Mouse (Mus musculus) forebrain, embryonic 11.5 days (tissue): ENCODE results near the gene Nfkb1. TPM values are rescaled to one million over a fixed set of nuclear protein-coding genes. Genes with fewer than 3 reads are reported as not detected.

ENCODE experiments used
- ATAC-seq: fragments of 200-750 bp; cut with Nextera tagmentation; replicated peaks from 2 replicates; pipeline ENCODE4 v1.8.0; 2017; ENCODE audit warnings: moderate TSS enrichment; ENCODE audit not compliant: low FRiP score
- DNase-seq: peaks from one replicate; pipeline ENCODE4 v3.0.0-alpha.2; 2017; ENCODE audit warnings: low spot score
- H3K27ac ChIP-seq: fragments of 300-500 bp; sonication (generic); 2 replicates; pipeline ENCODE4 v1.5.1; 2014; ENCODE audit warnings: low read depth, low read length
- H3K27me3 ChIP-seq: fragments of 300-500 bp; sonication (generic); 2 replicates; pipeline ENCODE4 v1.6.1; 2014; ENCODE audit warnings: mild to moderate bottlenecking, low read length, mixed read lengths; ENCODE audit not compliant: control insufficient read depth, insufficient read depth
- H3K36me3 ChIP-seq: fragments of 300-500 bp; sonication (generic); 2 replicates; pipeline ENCODE4 v1.6.1; 2014; ENCODE audit warnings: mild to moderate bottlenecking, low read length, moderate library complexity, mixed read lengths; ENCODE audit not compliant: control insufficient read depth, insufficient read depth
- H3K4me1 ChIP-seq: fragments of 300-500 bp; sonication (generic); replicated peaks from 2 replicates; pipeline ENCODE4 v1.6.1; 2014; ENCODE audit warnings: low read length, mixed read lengths; ENCODE audit not compliant: control insufficient read depth, insufficient read depth
- H3K4me2 ChIP-seq: fragments of 300-500 bp; sonication (generic); 2 replicates; pipeline ENCODE4 v1.6.1; 2014; ENCODE audit warnings: low read depth, mild to moderate bottlenecking, low read length, moderate library complexity, mixed read lengths; ENCODE audit not compliant: severe bottlenecking
- H3K4me3 ChIP-seq: fragments of 300-500 bp; sonication (generic); 2 replicates; pipeline ENCODE4 v1.5.1; 2014; ENCODE audit warnings: low read depth, low read length
- H3K9ac ChIP-seq: fragments of 300-500 bp; sonication (generic); 2 replicates; pipeline ENCODE4 v1.6.1; 2014; ENCODE audit warnings: low read length
- H3K9me3 ChIP-seq: fragments of 300-500 bp; sonication (generic); 2 replicates; pipeline ENCODE4 v1.6.1; 2016; ENCODE audit warnings: low read length, mixed read lengths; ENCODE audit not compliant: control insufficient read depth
- WGBS: fragments of 180-500 bp; shearing (Covaris S2); extraction: QIAGEN DNeasy Blood & Tissue Kit; methylation state at CpG from one replicate; pipeline ENCODE4 v1.1.7; 2014; 5-methylcytosine and 5-hydroxymethylcytosine counted together
- polyA plus RNA-seq: library from polyadenylated mRNA; unstranded; fragments of >200 nt; fragmentation: Nextera tagmentation; extraction: Ambion mirVana; gene quantifications from 2 replicates; pipeline ENCODE4 v1.2.1, GENCODE M21; 2014

Gene Nfkb1
- polyA plus RNA-seq, 1 experiment from 2014 or later = 14.5 TPM

- DNase-seq (no peak), ATAC-seq (no peak)
- H3K27ac ChIP-seq = no peak overlapping the region
- no peaks in the 10 kb centered on the region for H3K36me3 ChIP-seq
- no peaks in the 10 kb centered on the region for H3K4me1 ChIP-seq
- 90% methylated on average over 4 of the region's 4 CpGs for WGBS
- H3K4me2 ChIP-seq = no peak overlapping the region
- no peaks in the 10 kb centered on the region for H3K27me3 ChIP-seq
- H3K9ac ChIP-seq = no peak overlapping the region
- no peaks in the 10 kb centered on the region for H3K9me3 ChIP-seq
- H3K4me3 ChIP-seq = no peak overlapping the region
Measured at GRCm38 (mm10) chr3:135711613-135712012, 20.3 kb upstream of the Nfkb1 start.

GRCm38 (mm10) chr3:135711040-135711570 lies 19.8 kb upstream of the Nfkb1 start:
- no peak for ATAC-seq

GRCm38 (mm10) chr3:135703307-135703706 lies 12.0 kb upstream of the Nfkb1 start:
- no peaks in the 10 kb centered on the region for H3K9me3 ChIP-seq
- no peak for DNase-seq
- H3K4me3 ChIP-seq = no peak overlapping the region
- H3K27me3 ChIP-seq = no peaks in the 10 kb centered on the region
- H3K36me3 ChIP-seq = no peaks in the 10 kb centered on the region
- no peak overlapping the region for H3K27ac ChIP-seq
- WGBS = 81% methylated on average over 2 of the region's 2 CpGs
- no peak overlapping the region for H3K9ac ChIP-seq
- H3K4me2 ChIP-seq = no peak overlapping the region
- no peaks in the 10 kb centered on the region for H3K4me1 ChIP-seq
- no peak for ATAC-seq

More at GRCm38 (mm10) chr3:135711040-135711570, 19.8 kb upstream of the Nfkb1 start:
- WGBS = 91% methylated on average over 9 of the region's 9 CpGs
- H3K27ac ChIP-seq = no peak overlapping the region
- no peak overlapping the region for H3K9ac ChIP-seq
- no peaks in the 10 kb centered on the region for H3K9me3 ChIP-seq
- no peak for DNase-seq
- H3K27me3 ChIP-seq = no peaks in the 10 kb centered on the region
- H3K4me3 ChIP-seq = no peak overlapping the region
- no peaks in the 10 kb centered on the region for H3K36me3 ChIP-seq
- H3K4me1 ChIP-seq = no peaks in the 10 kb centered on the region
- H3K4me2 ChIP-seq = no peak overlapping the region

GRCm38 (mm10) chr3:135702658-135703057 lies 11.3 kb upstream of the Nfkb1 start:
- H3K4me1 ChIP-seq = no peaks in the 10 kb centered on the region
- H3K9ac ChIP-seq = no peak overlapping the region
- WGBS = 93% methylated on average over 5 of the region's 5 CpGs
- ATAC-seq (no peak), DNase-seq (no peak)
- H3K36me3 ChIP-seq = no peaks in the 10 kb centered on the region
- H3K27ac ChIP-seq = no peak overlapping the region
- no peaks in the 10 kb centered on the region for H3K9me3 ChIP-seq
- H3K4me3 ChIP-seq = no peak overlapping the region
- no peak overlapping the region for H3K4me2 ChIP-seq
- H3K27me3 ChIP-seq = no peaks in the 10 kb centered on the region

GRCm38 (mm10) chr3:135699523-135700264 lies 8.3 kb upstream of the Nfkb1 start:
- no peak overlapping the region for H3K27ac ChIP-seq
- no peaks in the 10 kb centered on the region for H3K36me3 ChIP-seq
- no peak overlapping the region for H3K4me2 ChIP-seq
- DNase-seq = no peak
- no peak overlapping the region for H3K4me3 ChIP-seq
- 66% methylated on average over 10 of the region's 10 CpGs for WGBS
- no peak for ATAC-seq
- no peaks in the 10 kb centered on the region for H3K9me3 ChIP-seq
- no peaks in the 10 kb centered on the region for H3K4me1 ChIP-seq
- H3K27me3 ChIP-seq = no peaks in the 10 kb centered on the region
- no peak overlapping the region for H3K9ac ChIP-seq

- no peaks in the 10 kb centered on the region for H3K36me3 ChIP-seq
- DNase-seq = no peak
- no peak overlapping the region for H3K4me3 ChIP-seq
- H3K4me1 ChIP-seq = no peaks in the 10 kb centered on the region
- no peak overlapping the region for H3K9ac ChIP-seq
- H3K27ac ChIP-seq = no peak overlapping the region
- WGBS = 66% methylated on average over 12 of the region's 12 CpGs
- ATAC-seq = no peak
- no peak overlapping the region for H3K4me2 ChIP-seq
- no peaks in the 10 kb centered on the region for H3K9me3 ChIP-seq
- H3K27me3 ChIP-seq = no peaks in the 10 kb centered on the region
Measured at GRCm38 (mm10) chr3:135698466-135698975, 7.2 kb upstream of the Nfkb1 start.

GRCm38 (mm10) chr3:135696262-135696661 lies 4.9 kb upstream of the Nfkb1 start:
- H3K27ac ChIP-seq = no peak overlapping the region
- H3K4me1 ChIP-seq = no peaks in the 10 kb centered on the region; the same call in 1 of the 2 replicates
- H3K9ac ChIP-seq = no peak overlapping the region
- no peaks in the 10 kb centered on the region for H3K36me3 ChIP-seq
- 92% methylated on average over 8 of the region's 8 CpGs for WGBS
- DNase-seq = no peak
- H3K27me3 ChIP-seq = no peaks in the 10 kb centered on the region
- no peak for ATAC-seq
- H3K4me3 ChIP-seq = no peak overlapping the region
- H3K4me2 ChIP-seq = no peak overlapping the region
- no peaks in the 10 kb centered on the region for H3K9me3 ChIP-seq

- Histone ChIP-seq H3K9ac (no peak overlapping the region), H3K4me2 (no peak overlapping the region), H3K27ac (no peak overlapping the region), H3K4me3 (no peak overlapping the region), H3K9me3 (no peaks in the 10 kb centered on the region), H3K4me1 (no peaks in the 10 kb centered on the region; the same call in 1 of the 2 replicates), H3K36me3 (peaks cover 2% of the 10 kb centered on the region; the same call in 1 of the 2 replicates), H3K27me3 (no peaks in the 10 kb centered on the region)
- WGBS = 43% methylated on average over 3 of the region's 3 CpGs
- DNase-seq = peak; percentile 61
- no peak for ATAC-seq
Measured at GRCm38 (mm10) chr3:135692999-135693398, 1.7 kb upstream of the Nfkb1 start.
